Mouse (Mus musculus): ENCODE data around the gene Tnfrsf14.
A peak's percentile ranks its signal among the peaks of the same experiment; 100 is the strongest.

The Tnfrsf14 gene

GRCm38 (mm10) chr4:154928395-154929087 lies at the start of gene Tnfrsf14:
Tnfrsf14 (minus strand) TSS chr4:154928563.
- DNase-seq (ENCODE audit: low spot score): no peak

GRCm38 (mm10) chr4:154974163-154974611 lies 45.8 kb upstream of the Tnfrsf14 start:
- DNase-seq (ENCODE audit: low spot score): no peak

- DNase-seq (ENCODE audit: low spot score): no peak
These were observed 44.2 kb upstream of the Tnfrsf14 start for GRCm38 (mm10) chr4:154972546-154972945.

GRCm38 (mm10) chr4:154967173-154967572 lies 38.8 kb upstream of the Tnfrsf14 start:
- no peak for DNase-seq (ENCODE audit: low spot score)

GRCm38 (mm10) chr4:154965856-154966255 lies 37.5 kb upstream of the Tnfrsf14 start:
- no peak for DNase-seq (ENCODE audit: low spot score)

GRCm38 (mm10) chr4:154964581-154965235 lies 36.3 kb upstream of the Tnfrsf14 start:
- no peak for DNase-seq (ENCODE audit: low spot score)

- peak; percentile 52 for DNase-seq (ENCODE audit: low spot score)
These were observed 35.7 kb upstream of the Tnfrsf14 start, which contains the start of gene Pank4 for GRCm38 (mm10) chr4:154963901-154964580. Pank4 (plus strand) TSS chr4:154964123.

GRCm38 (mm10) chr4:154963190-154963836 lies 35.0 kb upstream of the Tnfrsf14 start:
- no peak for DNase-seq (ENCODE audit: low spot score)

GRCm38 (mm10) chr4:154962683-154963082 lies 34.3 kb upstream of the Tnfrsf14 start:
- no peak for DNase-seq (ENCODE audit: low spot score)

- DNase-seq (ENCODE audit: low spot score): no peak
These were observed 33.5 kb upstream of the Tnfrsf14 start for GRCm38 (mm10) chr4:154961911-154962310.

- no peak for DNase-seq (ENCODE audit: low spot score)
These were observed 32.9 kb upstream of the Tnfrsf14 start for GRCm38 (mm10) chr4:154961226-154961738.

- no peak for DNase-seq (ENCODE audit: low spot score)
These were observed 32.4 kb upstream of the Tnfrsf14 start, which contains the start of gene Hes5 for GRCm38 (mm10) chr4:154960690-154961225. Hes5 (plus strand) TSS chr4:154960923.

GRCm38 (mm10) chr4:154960021-154960689 lies 31.8 kb upstream of the Tnfrsf14 start:
- no peak for DNase-seq (ENCODE audit: low spot score)

- no peak for DNase-seq (ENCODE audit: low spot score)
These were observed 30.3 kb upstream of the Tnfrsf14 start for GRCm38 (mm10) chr4:154958621-154959020.

GRCm38 (mm10) chr4:154958171-154958570 lies 29.8 kb upstream of the Tnfrsf14 start:
- DNase-seq (ENCODE audit: low spot score): no peak

- DNase-seq (ENCODE audit: low spot score): no peak
These were observed 29.1 kb upstream of the Tnfrsf14 start for GRCm38 (mm10) chr4:154957289-154957993.

GRCm38 (mm10) chr4:154956604-154957003 lies 28.2 kb upstream of the Tnfrsf14 start:
- DNase-seq (ENCODE audit: low spot score): no peak

GRCm38 (mm10) chr4:154952461-154953241 lies 24.3 kb upstream of the Tnfrsf14 start:
- DNase-seq (ENCODE audit: low spot score): no peak

- no peak for DNase-seq (ENCODE audit: low spot score)
These were observed 21.2 kb upstream of the Tnfrsf14 start for GRCm38 (mm10) chr4:154949589-154949982.
